Mouse (Mus musculus) liver, embryonic 18 days (tissue): ENCODE data around the gene Gsdmc4. TPM values are rescaled to one million over a fixed set of nuclear protein-coding genes. Genes with fewer than 3 reads are reported as not detected.

Source experiments
- polyA plus RNA-seq: library from polyadenylated mRNA; depleted of rRNA; stranded (reverse); fragments of >200 nt; gene quantifications from 2 replicates; pipeline ENCODE4 v1.2.3, GENCODE M21; 2012; rRNA removed

The Gsdmc4 gene
- polyA plus RNA-seq, result 0.03 TPM in 1 of 2 replicates, not detected in the other

DNA sequence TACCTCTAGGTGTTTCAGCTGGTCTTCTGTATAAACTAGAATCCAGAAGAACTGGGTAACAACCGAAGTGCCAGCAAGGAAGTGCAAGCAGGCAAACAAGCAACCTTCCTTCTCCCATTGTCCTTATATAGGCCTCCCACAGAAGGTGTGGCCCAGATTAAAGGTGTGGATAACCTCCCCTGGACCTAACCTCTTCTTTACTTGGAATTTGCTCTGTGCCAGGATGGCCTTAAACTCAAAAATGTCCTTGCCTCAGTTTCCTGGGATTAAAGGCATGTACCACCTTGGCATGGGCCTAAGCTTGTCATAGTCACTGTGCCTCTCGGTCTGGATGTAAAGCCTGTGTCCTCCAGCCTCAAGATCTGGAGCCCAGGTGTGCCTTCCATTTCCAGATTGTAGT is at the start of gene Gsdmc4:
Gene Gsdmc4 (minus strand): TSS at position 101 of the 400 bp plus-strand sequence.

DNA sequence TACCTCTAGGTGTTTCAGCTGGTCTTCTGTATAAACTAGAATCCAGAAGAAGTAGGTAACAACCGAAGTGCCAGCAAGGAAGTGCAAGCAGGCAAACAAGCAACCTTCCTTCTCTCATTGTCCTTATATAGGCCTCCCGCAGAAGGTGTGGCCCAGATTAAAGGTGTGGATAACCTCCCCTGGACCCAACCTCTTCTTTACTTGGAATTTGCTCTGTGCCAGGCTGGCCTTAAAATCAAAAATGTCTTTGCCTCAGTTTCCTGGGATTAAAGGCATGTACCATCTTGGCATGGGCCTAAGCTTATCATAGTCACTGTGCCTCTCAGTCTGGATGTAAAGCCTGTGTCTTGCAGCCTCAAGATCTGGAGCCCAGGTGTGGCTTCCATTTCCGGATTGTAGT is 33.6 kb downstream of the Gsdmc4 start, which contains the start of gene Gsdmc3:
Gene Gsdmc3 (minus strand): TSS at position 101 of the 400 bp plus-strand sequence.

Other genes with a start within 250 kb of the Gsdmc4 start
- not detected in 2 replicates for gene Gsdmc2, start 67.1 kb downstream of the Gsdmc4 start, polyA plus RNA-seq
- not detected in 2 replicates for gene Gsdmc3, start 33.7 kb downstream of the Gsdmc4 start, polyA plus RNA-seq
- 27.6 and 30.5 TPM in 2 replicates for gene Fam49b, start 148.2 kb upstream of the Gsdmc4 start, polyA plus RNA-seq